Mouse (Mus musculus): ENCODE measurements around the gene Nol6.

Gene Nol6

GRCm38 (mm10) chr4:41078726-41079125 is 45.5 kb downstream of the Nol6 start:
- DNase-seq: no peak

- DNase-seq: no peak
Measured at GRCm38 (mm10) chr4:41074461-41074860, 49.8 kb downstream of the Nol6 start.

DNA sequence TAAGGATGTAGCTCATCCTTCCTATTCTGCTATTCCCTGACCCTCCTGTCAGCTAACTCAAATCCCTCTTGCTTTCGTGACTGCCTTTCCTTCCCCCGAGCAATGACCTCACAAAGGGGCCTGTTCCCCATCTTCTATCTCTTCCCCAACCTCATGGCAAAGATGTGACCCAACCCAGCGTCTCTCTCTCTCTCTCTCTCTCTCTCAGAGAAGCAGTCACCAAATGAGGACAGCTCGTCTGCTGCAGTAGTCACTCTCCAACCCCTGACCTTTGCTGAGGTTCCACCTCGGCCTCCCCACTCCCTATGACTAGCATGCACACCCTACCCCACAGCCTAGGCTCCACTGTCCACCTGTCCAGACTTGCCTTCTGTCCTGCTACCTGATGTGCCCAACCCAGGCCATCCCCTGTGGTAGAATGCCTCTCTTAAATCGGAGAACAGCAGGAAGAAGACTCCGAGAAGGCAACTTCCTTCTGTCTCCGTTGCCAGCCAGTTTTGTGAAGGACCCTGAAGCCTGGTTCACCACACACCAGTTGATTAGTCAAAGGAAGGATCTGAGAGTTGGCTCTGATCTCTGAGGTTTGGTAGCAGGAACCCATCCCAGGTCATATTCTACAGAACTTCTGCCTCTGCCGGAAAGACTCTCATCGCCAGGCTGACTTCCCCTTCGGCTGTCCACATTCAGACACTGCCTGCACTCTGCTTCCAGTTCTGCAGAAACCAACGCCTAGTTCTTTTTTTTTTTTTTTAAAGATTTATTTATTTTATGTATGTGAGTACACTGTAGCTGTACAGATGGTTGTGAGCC is 51.0 kb downstream of the Nol6 start:
- no peak for DNase-seq

DNA sequence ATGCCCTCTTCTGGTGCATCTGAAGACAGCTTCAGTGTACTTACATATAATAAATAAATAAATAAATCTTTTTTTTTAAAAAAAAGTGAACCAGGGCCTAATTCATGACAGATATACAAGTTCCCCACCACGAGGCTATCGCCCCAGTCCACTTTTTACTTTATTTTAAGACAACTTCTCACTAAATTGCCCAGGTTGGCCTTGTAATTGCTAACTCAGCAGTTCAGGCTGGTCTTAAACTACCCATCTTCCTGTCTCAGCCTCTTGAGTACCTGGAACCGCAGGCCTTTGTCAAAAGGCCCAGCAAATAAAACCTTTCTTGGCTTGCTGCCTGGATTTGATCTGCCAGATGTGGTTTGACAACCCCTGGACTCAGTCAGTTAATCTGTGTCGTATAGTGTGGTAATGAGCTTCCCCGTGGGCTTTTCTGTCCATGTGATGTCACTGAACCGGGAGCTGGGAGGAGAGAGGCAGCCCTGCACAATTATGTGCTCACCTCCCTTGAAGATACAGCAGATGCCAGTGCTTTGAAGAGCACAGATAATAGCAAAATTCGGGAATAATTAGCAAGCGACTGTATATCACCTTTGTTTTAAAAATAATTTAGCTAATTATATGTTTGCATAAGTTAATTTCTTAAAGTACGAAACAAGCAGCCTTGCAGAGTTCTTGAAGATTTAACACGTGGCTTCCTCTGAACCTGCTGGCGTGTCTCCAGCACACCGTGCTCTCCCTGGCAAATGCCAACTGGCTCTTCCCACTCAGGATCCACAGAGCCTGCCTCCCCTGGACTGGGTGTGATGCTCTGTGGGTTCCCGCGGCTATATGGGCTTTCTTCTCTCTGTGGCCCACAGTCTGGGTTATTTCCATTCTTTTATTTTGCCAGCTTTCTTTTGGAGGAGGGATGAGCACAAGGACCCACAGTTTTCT is 52.5 kb downstream of the Nol6 start:
- DNase-seq: no peak

DNA sequence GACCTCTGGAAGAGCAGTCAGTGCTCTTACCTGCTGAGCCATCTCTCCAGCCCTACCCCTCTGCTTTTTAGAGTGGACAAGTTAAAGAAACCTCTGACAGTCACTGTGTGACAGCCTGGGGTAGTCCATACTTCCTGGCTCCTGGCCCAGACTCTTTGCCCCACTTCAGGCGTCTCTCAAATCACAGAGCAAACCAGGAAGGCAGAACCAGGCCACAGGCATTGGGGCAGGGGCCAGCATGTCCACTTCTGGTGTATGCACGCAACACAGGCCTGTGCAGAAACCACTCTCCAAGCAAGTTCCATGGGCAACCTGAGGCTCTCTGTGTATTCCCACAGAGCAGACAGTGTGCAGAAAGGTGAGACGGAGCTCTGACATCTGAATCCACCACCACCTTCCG is 59.1 kb downstream of the Nol6 start:
- no peak for DNase-seq

All from thymus, adult 18-20 months (tissue).